Mouse (Mus musculus) heart, postnatal 0 days (tissue): Measurements from ENCODE around the gene Apoc4. TPM values are rescaled to one million over a fixed set of nuclear protein-coding genes. Genes with fewer than 3 reads are reported as not detected.

Source experiments
- ATAC-seq: fragments of 200-750 bp; cut with Nextera tagmentation; 2 replicates; pipeline ENCODE4 v1.8.0; 2017; ENCODE audit warnings: low read depth, moderate number of reproducible peaks, moderate library complexity; ENCODE audit not compliant: insufficient read depth
- DNase-seq: peaks from one replicate; pipeline ENCODE4 v3.0.0-alpha.2; 2016; ENCODE audit warnings: low spot score
- H3K27ac ChIP-seq: fragments of 300-500 bp; sonication (generic); 2 replicates; pipeline ENCODE4 v1.5.1; 2014; ENCODE audit warnings: low read depth, mild to moderate bottlenecking
- H3K27me3 ChIP-seq: fragments of 300-500 bp; sonication (generic); 2 replicates; pipeline ENCODE4 v1.6.1; 2014; ENCODE audit warnings: low read length, mixed read lengths; ENCODE audit not compliant: control insufficient read depth, insufficient read depth
- H3K36me3 ChIP-seq: fragments of 300-500 bp; sonication (generic); replicated peaks from 2 replicates; pipeline ENCODE4 v1.6.1; 2014; ENCODE audit warnings: low read length, mixed read lengths; ENCODE audit not compliant: control insufficient read depth, insufficient read depth
- H3K4me1 ChIP-seq: fragments of 300-500 bp; sonication (generic); 2 replicates; pipeline ENCODE4 v1.6.1; 2014; ENCODE audit warnings: antibody characterized with exemption; ENCODE audit not compliant: control insufficient read depth, insufficient read depth
- H3K4me2 ChIP-seq: fragments of 300-500 bp; sonication (generic); 2 replicates; pipeline ENCODE4 v1.6.1; 2014; ENCODE audit warnings: low read depth, mild to moderate bottlenecking, low read length, moderate library complexity
- H3K4me3 ChIP-seq: fragments of 300-500 bp; sonication (generic); 2 replicates; pipeline ENCODE4 v1.5.1; 2014; ENCODE audit warnings: low read depth, low read length
- H3K9ac ChIP-seq: fragments of 300-500 bp; sonication (generic); replicated peaks from 2 replicates; pipeline ENCODE4 v1.6.1; 2014; ENCODE audit warnings: low read depth, low read length, mixed read lengths
- H3K9me3 ChIP-seq: fragments of 300-500 bp; sonication (generic); replicated peaks from 2 replicates; pipeline ENCODE4 v1.6.1; 2016; ENCODE audit warnings: low read length; ENCODE audit not compliant: control insufficient read depth
- CTCF ChIP-seq: IDR thresholded peaks from 2 replicates; pipeline ENCODE4 v1.5.1; 2016; ENCODE audit warnings: antibody characterized with exemption, control low read depth, low read depth
- EP300 ChIP-seq: IDR thresholded peaks from 2 replicates; pipeline ENCODE4 v1.6.1; 2016; ENCODE audit warnings: antibody characterized with exemption, low read depth
- WGBS: fragments of 180-500 bp; shearing (Covaris S2); extraction: QIAGEN DNeasy Blood & Tissue Kit; methylation state at CpG from one replicate; pipeline ENCODE4 v1.1.7; 2014; 5-methylcytosine and 5-hydroxymethylcytosine counted together
- polyA plus RNA-seq: library from polyadenylated mRNA; unstranded; fragments of >200 nt; fragmentation: Nextera tagmentation; extraction: Ambion mirVana; gene quantifications from 2 replicates; pipeline ENCODE4 v1.2.1, GENCODE M21; 2015
- total RNA-seq: library from RNA; depleted of rRNA; stranded (reverse); fragments of >200 nt; gene quantifications from 2 replicates; pipeline ENCODE4 v1.2.3, GENCODE M21; 2014; ENCODE audit warnings: low replicate concordance; rRNA removed

The Apoc4 gene
- total RNA-seq (not detected in 2 replicates), polyA plus RNA-seq (0.18 TPM in 2 replicates)

DNA sequence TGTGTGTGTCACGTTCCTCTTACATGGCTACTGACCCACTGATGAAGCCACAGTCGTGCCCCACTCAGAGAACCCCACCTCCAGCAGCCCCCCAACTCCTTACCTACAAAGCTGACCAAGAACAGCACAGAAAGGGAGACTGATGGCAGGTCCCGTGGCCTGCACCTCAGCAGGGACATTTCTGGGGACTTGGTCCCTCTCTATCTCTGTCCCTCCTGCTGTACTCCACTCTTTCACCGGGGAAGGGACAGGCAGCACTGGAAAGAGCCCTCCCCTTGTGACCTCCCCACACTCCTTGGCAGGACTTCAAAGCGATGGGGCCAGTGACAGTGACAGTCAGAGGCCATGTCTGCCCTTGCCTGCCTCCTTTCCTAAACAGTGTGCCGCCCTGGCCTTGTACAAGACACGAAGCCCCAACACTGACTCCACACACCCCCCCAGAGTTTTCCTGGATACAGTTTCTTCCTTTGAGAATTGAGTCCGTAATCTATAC is at the start of gene Apoc4, which contains the start of gene Gm44805:
Apoc4 (minus strand) TSS at position 278 of the 493 bp plus-strand sequence.
Gm44805 (minus strand) TSS at position 222 of the 493 bp plus-strand sequence.
- WGBS = 48% methylated on average over 8 of the region's 8 CpGs
- DNase-seq = no peak
- Histone ChIP-seq H3K27ac (no peak within 1 kb of the TSS), H3K4me2 (no peak within 1 kb of the TSS), H3K27me3 (no peaks in the 10 kb centered on the region), H3K36me3 (no peaks in the 10 kb centered on the region), H3K4me3 (no peak within 1 kb of the TSS), H3K9me3 (no peaks in the 10 kb centered on the region), H3K4me1 (0 out of 2 replicates have a peak, but pooled peaks cover 2% of the 10 kb centered on the region), H3K9ac (no peak within 1 kb of the TSS)
- ATAC-seq = no peak
- no peak for TF ChIP-seq EP300
- TF ChIP-seq CTCF = no peak

DNA sequence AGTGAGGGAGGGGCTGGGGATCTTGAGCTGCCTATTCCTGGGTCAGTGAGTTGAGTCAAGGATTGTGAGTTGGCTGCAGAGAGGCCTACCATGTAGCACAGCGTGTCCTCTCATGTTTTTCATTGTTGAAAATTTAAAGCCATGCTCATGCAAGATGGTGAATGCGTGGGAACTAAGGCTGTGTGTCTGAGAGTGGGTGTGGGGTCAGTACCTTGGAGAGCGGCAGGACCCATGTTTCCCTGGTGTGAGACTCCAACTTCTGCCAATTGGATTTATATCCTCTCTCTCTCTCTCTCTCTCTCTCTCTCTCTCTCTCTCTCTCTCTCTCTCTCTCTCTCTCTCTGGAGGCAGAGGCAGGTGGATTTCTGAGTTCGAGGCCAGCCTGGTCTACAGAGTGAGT is 45.3 kb upstream of the Apoc4 start:
- H3K4me1 ChIP-seq = no peaks in the 10 kb centered on the region
- peaks cover 76% of the 10 kb centered on the region for H3K36me3 ChIP-seq
- DNase-seq (no peak), ATAC-seq (no peak)
- TF ChIP-seq CTCF = no peak
- TF ChIP-seq EP300 = no peak
- H3K4me3 ChIP-seq = no peak overlapping the region
- no peaks in the 10 kb centered on the region for H3K9me3 ChIP-seq
- WGBS = 92% methylated on average over 4 of the region's 4 CpGs
- no peak overlapping the region for H3K27ac ChIP-seq
- no peak overlapping the region for H3K4me2 ChIP-seq
- H3K9ac ChIP-seq = no peak overlapping the region
- no peaks in the 10 kb centered on the region for H3K27me3 ChIP-seq

DNA sequence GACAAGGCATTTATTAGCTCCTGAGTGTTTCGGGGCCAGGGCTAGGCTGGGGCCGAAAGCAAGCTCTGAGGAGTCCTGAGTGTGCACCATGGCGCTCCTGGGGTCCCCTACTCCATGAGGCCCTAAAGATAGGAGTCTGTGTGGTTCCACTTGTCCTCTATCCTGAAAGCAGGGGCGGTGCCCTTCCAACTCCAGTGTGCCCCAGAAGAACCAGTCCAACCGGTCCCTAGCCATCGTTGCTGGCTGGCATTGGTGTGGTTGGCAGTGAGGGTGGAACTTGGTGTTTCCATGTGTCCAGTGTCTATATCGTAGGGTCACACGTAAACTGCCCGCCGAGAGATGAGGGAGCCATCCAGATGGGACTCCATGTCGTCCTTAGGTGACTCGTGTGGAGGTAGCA is 42.9 kb upstream of the Apoc4 start:
- Histone ChIP-seq H3K9ac (no peak overlapping the region), H3K9me3 (peaks cover 11% of the 10 kb centered on the region; the same call in 1 of the 2 replicates), H3K27ac (no peak overlapping the region), H3K4me2 (no peak overlapping the region), H3K4me1 (no peaks in the 10 kb centered on the region), H3K27me3 (no peaks in the 10 kb centered on the region), H3K4me3 (no peak overlapping the region), H3K36me3 (peaks cover 59% of the 10 kb centered on the region)
- TF ChIP-seq EP300 (no peak), CTCF (no peak)
- no peak for DNase-seq
- ATAC-seq = no peak
- 92% methylated on average over 12 of the region's 12 CpGs for WGBS

DNA sequence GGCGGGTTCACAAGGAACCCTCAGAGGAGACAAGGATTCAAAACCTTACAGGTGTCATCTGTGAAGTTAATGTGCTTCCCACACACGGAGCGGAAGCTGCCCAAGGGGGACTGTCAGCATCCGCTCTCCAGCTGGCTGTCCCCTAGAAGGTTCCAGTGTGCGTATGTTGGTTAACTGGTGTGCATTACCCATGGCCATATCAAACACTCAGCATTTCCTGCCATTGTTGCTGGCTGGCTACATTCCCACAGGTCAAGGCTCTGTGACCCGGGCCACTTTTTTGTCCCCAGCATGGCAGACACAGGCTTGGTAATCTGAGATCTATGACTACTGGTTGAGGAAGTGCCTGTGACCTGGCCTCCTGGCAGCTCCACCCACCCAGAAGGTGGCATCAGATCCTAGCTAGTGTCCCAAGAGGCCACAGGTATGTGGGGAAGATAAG is 41.5 kb upstream of the Apoc4 start:
- Histone ChIP-seq H3K4me1 (no peaks in the 10 kb centered on the region), H3K36me3 (peaks cover 48% of the 10 kb centered on the region), H3K4me3 (no peak overlapping the region), H3K4me2 (no peak overlapping the region), H3K27me3 (no peaks in the 10 kb centered on the region), H3K27ac (peak overlapping the region; percentile 63), H3K9ac (no peak overlapping the region), H3K9me3 (peaks cover 11% of the 10 kb centered on the region; the same call in 1 of the 2 replicates)
- ATAC-seq (peak; percentile 76), DNase-seq (peak; percentile 63)
- TF ChIP-seq CTCF = no peak
- TF ChIP-seq EP300 = peak; percentile 89
- WGBS = 80% methylated on average over 6 of the region's 6 CpGs

DNA sequence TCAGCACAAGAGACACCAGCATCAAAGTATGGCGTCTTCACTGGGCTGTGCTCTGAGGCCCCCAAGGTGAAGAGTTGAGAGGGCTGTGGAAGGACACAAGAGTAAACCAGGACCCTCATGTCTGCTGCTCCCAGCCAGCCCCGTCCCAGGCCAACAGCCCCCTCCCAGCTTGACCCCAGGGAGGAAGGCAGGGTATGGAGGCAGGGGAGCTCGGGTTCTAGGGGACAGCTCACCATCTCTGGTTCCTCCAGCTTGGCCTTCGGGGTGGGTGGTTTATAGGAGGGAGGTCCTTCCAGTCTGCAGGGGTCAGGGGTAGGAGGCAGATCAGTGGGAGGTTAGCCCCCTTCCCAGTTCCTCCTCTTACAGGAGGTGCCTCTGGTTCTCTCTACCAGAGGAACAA is 37.9 kb upstream of the Apoc4 start:
- no peak overlapping the region for H3K4me2 ChIP-seq
- peaks cover 8% of the 10 kb centered on the region; the same call in 1 of the 2 replicates for H3K4me1 ChIP-seq
- peaks cover 11% of the 10 kb centered on the region; the same call in 1 of the 2 replicates for H3K9me3 ChIP-seq
- H3K27ac ChIP-seq = no peak overlapping the region
- no peak for ATAC-seq
- no peak overlapping the region for H3K4me3 ChIP-seq
- H3K27me3 ChIP-seq = no peaks in the 10 kb centered on the region
- H3K9ac ChIP-seq = no peak overlapping the region
- no peak for TF ChIP-seq EP300
- TF ChIP-seq CTCF = no peak
- H3K36me3 ChIP-seq = peaks cover 22% of the 10 kb centered on the region
- WGBS = 95% methylated on average over 4 of the region's 4 CpGs
- DNase-seq = no peak
